Mouse (Mus musculus) liver, embryonic 11.5 days (tissue): ENCODE results near the gene Gm49345. TPM values are rescaled to one million over a fixed set of nuclear protein-coding genes. Genes with fewer than 3 reads are reported as not detected.

Source experiments
- ATAC-seq: fragments of 200-750 bp; cut with Nextera tagmentation; replicated peaks from 2 replicates; pipeline ENCODE4 v1.8.0; 2017; ENCODE audit warnings: moderate number of reproducible peaks, mild to moderate bottlenecking, moderate TSS enrichment, moderate library complexity; ENCODE audit not compliant: low FRiP score
- DNase-seq: peaks from one replicate; pipeline ENCODE4 v3.0.0-alpha.2; 2017; ENCODE audit warnings: low spot score
- H3K27ac ChIP-seq: fragments of 300-500 bp; sonication (generic); 2 replicates; pipeline ENCODE4 v1.5.1; 2014; ENCODE audit warnings: mild to moderate bottlenecking, low read depth, low read length, control low read depth
- H3K27me3 ChIP-seq: fragments of 300-500 bp; sonication (generic); replicated peaks from 2 replicates; pipeline ENCODE4 v1.6.1; 2014; ENCODE audit warnings: low read length, mixed read lengths; ENCODE audit not compliant: control insufficient read depth, insufficient read depth
- H3K36me3 ChIP-seq: fragments of 300-500 bp; sonication (generic); 2 replicates; pipeline ENCODE4 v1.6.1; 2014; ENCODE audit warnings: mild to moderate bottlenecking, low read length, moderate library complexity, mixed read lengths; ENCODE audit not compliant: control insufficient read depth, insufficient read depth
- H3K4me1 ChIP-seq: fragments of 300-500 bp; sonication (generic); replicated peaks from 2 replicates; pipeline ENCODE4 v1.6.1; 2014; ENCODE audit warnings: low read length, mixed read lengths; ENCODE audit not compliant: control insufficient read depth, insufficient read depth
- H3K4me2 ChIP-seq: fragments of 300-500 bp; sonication (generic); 2 replicates; pipeline ENCODE4 v1.6.1; 2014; ENCODE audit warnings: mild to moderate bottlenecking, control low read depth, moderate library complexity
- H3K4me3 ChIP-seq: fragments of 300-500 bp; sonication (generic); 2 replicates; pipeline ENCODE4 v1.5.1; 2014; ENCODE audit warnings: low read depth, low read length, control low read depth
- H3K9ac ChIP-seq: fragments of 300-500 bp; sonication (generic); 2 replicates; pipeline ENCODE4 v1.6.1; 2014; ENCODE audit warnings: low read depth, low read length, control low read depth
- H3K9me3 ChIP-seq: fragments of 300-500 bp; sonication (generic); 2 replicates; pipeline ENCODE4 v1.6.1; 2016; ENCODE audit warnings: low read length, inconsistent platforms, mixed read lengths; ENCODE audit not compliant: control insufficient read depth
- WGBS: fragments of 180-500 bp; shearing (Covaris S2); extraction: QIAGEN DNeasy Blood & Tissue Kit; methylation state at CpG from one replicate; pipeline ENCODE4 v1.1.7; 2014; 5-methylcytosine and 5-hydroxymethylcytosine counted together
- polyA plus RNA-seq: library from polyadenylated mRNA; unstranded; fragments of >200 nt; fragmentation: Nextera tagmentation; extraction: Ambion mirVana; gene quantifications from 2 replicates; pipeline ENCODE4 v1.2.1, GENCODE M21; 2014

The Gm49345 gene
- polyA plus RNA-seq, 1 experiment from 2014 or later = not detected

DNA sequence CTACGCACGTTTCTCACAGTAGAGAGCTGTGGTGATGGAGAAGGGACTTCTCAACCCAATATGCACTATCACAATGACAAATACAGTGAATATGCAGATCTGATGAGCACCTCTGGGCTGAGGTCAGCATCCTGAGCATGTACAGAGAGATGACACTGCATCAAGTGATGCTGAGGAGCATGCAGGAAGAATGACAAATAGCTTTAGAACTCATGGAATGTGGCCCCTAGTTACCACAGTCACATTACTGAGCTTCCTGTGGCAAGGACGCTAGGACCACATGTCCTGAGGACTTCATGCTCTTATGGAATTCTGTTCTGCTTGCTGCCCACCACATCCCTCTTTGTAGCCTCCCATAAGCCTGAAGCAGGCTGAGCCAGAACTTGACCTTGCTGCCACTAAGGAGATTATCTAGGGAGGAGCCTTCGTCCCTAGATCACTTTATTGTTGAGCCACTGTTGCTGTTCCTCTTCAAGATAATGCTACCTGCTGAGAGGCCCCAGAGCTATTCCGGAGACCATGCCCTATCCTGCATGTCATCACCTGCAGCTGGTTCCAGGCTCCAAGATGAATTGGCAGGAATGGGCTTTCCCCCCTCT is 64.9 kb downstream of the Gm49345 start:
- no peak for ATAC-seq
- WGBS = 67% methylated on average over 5 of the region's 5 CpGs

GRCm38 (mm10) chr13:67553730-67554129 is 83.8 kb downstream of the Gm49345 start, which contains the start of gene Zfp748:
Zfp748 (minus strand) TSS chr13:67553830.
- H3K9me3 ChIP-seq = no peaks in the 10 kb centered on the region
- H3K4me3 ChIP-seq = peak within 1 kb of the TSS; percentile 86
- H3K4me2 ChIP-seq = peak within 1 kb of the TSS; percentile 84
- 79% methylated on average over 4 of the region's 4 CpGs for WGBS
- H3K36me3 ChIP-seq = no peaks in the 10 kb centered on the region
- no peak for ATAC-seq
- DNase-seq = no peak
- peak within 1 kb of the TSS; percentile 84 for H3K9ac ChIP-seq
- H3K27me3 ChIP-seq = no peaks in the 10 kb centered on the region
- H3K4me1 ChIP-seq = peaks cover 7% of the 10 kb centered on the region
- peak within 1 kb of the TSS; percentile 84 for H3K27ac ChIP-seq

More for the DNA sequence above, 64.9 kb downstream of the Gm49345 start:
- Histone ChIP-seq H3K27me3 (no peaks in the 10 kb centered on the region), H3K4me3 (no peak overlapping the region), H3K27ac (no peak overlapping the region), H3K9me3 (no peaks in the 10 kb centered on the region), H3K4me1 (no peaks in the 10 kb centered on the region), H3K9ac (no peak overlapping the region), H3K36me3 (no peaks in the 10 kb centered on the region), H3K4me2 (no peak overlapping the region)
- DNase-seq = no peak

GRCm38 (mm10) chr13:67552505-67553346 is 84.8 kb downstream of the Gm49345 start:
- H3K9me3 ChIP-seq = no peaks in the 10 kb centered on the region
- peak overlapping the region; percentile 86 for H3K4me3 ChIP-seq
- peak overlapping the region; percentile 84 for H3K27ac ChIP-seq
- no peaks in the 10 kb centered on the region for H3K36me3 ChIP-seq
- H3K27me3 ChIP-seq = no peaks in the 10 kb centered on the region
- H3K4me2 ChIP-seq = peak overlapping the region; percentile 84
- peaks cover 7% of the 10 kb centered on the region for H3K4me1 ChIP-seq
- DNase-seq (peak; percentile 87), ATAC-seq (peak; percentile 97)
- WGBS = under 1% methylated on average over 44 of the region's 44 CpGs
- peak overlapping the region; percentile 84 for H3K9ac ChIP-seq

DNA sequence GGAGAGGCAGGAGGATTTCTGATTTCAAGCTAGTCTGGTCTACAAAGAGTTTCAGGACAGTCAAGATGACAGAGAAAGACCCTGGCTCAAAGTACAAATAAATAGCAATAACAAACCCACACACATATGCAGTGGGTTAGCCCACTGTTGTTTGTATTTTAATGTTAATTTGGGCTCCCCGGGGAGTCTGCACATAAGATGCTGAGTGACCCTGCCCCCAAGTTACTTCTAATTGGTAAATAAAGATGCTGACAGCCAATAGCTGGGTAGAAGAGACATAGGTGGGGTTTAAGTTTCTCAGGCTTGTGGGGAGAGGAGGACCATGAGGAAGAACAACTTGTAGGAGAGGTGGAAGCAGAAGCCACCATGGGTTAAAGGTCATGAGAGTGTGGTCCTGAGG is 91.6 kb downstream of the Gm49345 start:
- no peak for DNase-seq
- Histone ChIP-seq H3K9me3 (no peaks in the 10 kb centered on the region), H3K9ac (no peak overlapping the region), H3K4me3 (no peak overlapping the region), H3K27ac (no peak overlapping the region), H3K4me2 (no peak overlapping the region), H3K27me3 (no peaks in the 10 kb centered on the region), H3K4me1 (no peaks in the 10 kb centered on the region), H3K36me3 (peaks cover 20% of the 10 kb centered on the region)
- ATAC-seq = no peak
- 92% methylated on average over 1 of the region's 1 CpGs for WGBS

Other genes with a start within 250 kb of the Gm49345 start
- gene Zfp429, start 237.9 kb downstream of the Gm49345 start, polyA plus RNA-seq = 3.0 and 4.4 TPM in 2 replicates
- 0.74 and 0.75 TPM in 2 replicates for gene Zfp459, start 216.4 kb downstream of the Gm49345 start, polyA plus RNA-seq
- gene Zfp874a, start 186.1 kb downstream of the Gm49345 start, polyA plus RNA-seq = 5.8 and 6.9 TPM in 2 replicates
- gene Zfp874b, start 153.5 kb downstream of the Gm49345 start, polyA plus RNA-seq = 2.6 and 2.8 TPM in 2 replicates
- 8.0 and 9.2 TPM in 2 replicates for gene Zfp58, start 137.2 kb downstream of the Gm49345 start, polyA plus RNA-seq
- gene Gm26965, start 111.6 kb downstream of the Gm49345 start, polyA plus RNA-seq = not detected in 2 replicates
- gene Zfp87, start 111.6 kb downstream of the Gm49345 start, polyA plus RNA-seq = 13.9 and 15.7 TPM in 2 replicates
- 9.8 and 12.1 TPM in 2 replicates for gene Zfp748, start 83.9 kb downstream of the Gm49345 start, polyA plus RNA-seq
- 3.0 and 3.5 TPM in 2 replicates for gene Zfp729b, start 28.1 kb downstream of the Gm49345 start, polyA plus RNA-seq
- gene Zfp729a, start within 50 bp of the Gm49345 start, polyA plus RNA-seq = 1.8 and 2.3 TPM in 2 replicates
- gene Zfp738, start 49.3 kb upstream of the Gm49345 start, polyA plus RNA-seq = 7.0 and 7.3 TPM in 2 replicates
- 3.2 and 3.5 TPM in 2 replicates for gene Zfp65, start 91.4 kb upstream of the Gm49345 start, polyA plus RNA-seq
- 3.2 and 3.3 TPM in 2 replicates for gene Zfp85, start 117.5 kb upstream of the Gm49345 start, polyA plus RNA-seq
- 2.3 and 2.6 TPM in 2 replicates for gene Zfp493, start 141.9 kb upstream of the Gm49345 start, polyA plus RNA-seq
- gene Zfp273, start 176.0 kb upstream of the Gm49345 start, polyA plus RNA-seq = 3.6 and 4.0 TPM in 2 replicates
- 0.71 and 0.96 TPM in 2 replicates for gene Gm10037, start 193.3 kb upstream of the Gm49345 start, polyA plus RNA-seq
- not detected in 2 replicates for gene BC048507, start 225.6 kb upstream of the Gm49345 start, polyA plus RNA-seq